Mouse (Mus musculus): ENCODE data around the gene Itih3. TPM values are rescaled to one million over a fixed set of nuclear protein-coding genes. Genes with fewer than 3 reads are reported as not detected.

The Itih3 gene
- 0.19 TPM for polyA plus RNA-seq (2014; fragmentation: Illumina TruSeq; extraction: RNeasy Lipid Tissue Mini Kit (QIAGEN cat#74804); ENCODE audit: low read depth, low replicate concordance)

DNA sequence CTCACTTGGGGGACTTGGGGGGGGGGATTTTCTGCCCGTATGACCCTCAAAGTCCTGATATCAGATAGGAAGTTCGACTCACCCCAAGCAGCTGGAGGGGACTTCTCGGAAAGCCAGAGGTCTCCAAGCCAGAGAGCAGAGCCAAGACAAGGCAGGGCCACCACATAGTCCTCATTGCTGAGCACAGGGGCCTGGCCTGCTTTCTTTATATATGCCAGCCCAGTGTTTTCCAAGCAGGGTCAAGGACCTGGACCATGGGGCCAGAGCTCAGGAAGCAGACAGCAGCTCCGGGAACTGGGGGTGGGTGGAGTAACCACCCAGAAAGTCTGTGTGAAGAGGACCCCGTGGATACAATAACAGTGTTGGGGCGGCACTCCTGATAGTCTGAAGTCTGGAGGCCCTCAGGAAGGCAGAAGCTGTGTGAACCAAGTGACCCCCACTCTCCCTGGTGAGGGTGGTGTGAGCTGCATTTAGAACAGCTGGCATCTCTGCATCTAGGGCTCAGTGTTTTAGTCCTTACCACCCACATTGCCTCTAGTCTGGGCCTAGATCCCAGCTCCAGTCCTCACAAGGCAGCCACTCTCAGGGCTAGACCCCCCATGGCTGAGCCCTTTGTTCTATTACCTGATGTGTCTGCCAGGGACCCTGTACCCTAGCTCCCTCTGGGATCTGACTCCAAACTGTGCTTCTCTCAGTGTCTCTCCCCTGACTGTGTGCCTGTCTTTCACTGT is at the start of gene Itih3:
Gene Itih3, minus strand, starts transcription at position 386 of the 731 bp plus-strand sequence.

DNA sequence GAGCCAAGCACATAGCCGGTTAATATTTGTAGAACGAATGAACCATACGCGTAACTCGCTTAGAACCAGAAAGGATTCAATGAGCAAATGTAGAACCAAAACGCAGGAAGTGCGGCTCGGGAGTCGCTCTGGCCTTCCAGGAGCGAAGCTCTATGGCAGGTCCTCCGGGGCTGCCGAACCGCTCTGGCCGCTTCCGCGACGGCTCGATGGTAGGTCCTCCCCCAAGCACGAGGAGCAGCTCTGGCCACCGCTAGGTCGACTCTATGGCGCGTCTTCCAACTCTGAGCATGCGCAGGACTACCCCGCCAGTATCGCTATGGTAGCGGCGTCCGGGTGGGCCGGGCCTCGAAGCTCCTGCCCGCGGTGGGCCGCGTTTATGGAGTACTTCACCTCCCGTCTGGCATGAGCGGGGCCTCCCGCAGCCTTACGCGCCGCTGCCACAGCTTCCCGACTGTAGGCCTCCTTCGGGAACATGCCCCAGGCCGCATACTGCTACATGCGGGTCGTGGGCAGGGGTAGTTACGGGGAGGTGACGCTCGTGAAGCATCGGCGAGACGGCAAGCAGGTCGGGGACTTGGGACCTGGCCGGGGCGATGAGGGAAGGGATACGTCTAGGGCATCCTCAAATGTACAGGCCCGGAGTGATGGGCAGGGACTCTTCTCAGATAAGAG is 27.7 kb upstream of the Itih3 start, which contains the start of gene Nek4:
Gene Nek4, plus strand, starts transcription at position 224 of the 672 bp plus-strand sequence.

DNA sequence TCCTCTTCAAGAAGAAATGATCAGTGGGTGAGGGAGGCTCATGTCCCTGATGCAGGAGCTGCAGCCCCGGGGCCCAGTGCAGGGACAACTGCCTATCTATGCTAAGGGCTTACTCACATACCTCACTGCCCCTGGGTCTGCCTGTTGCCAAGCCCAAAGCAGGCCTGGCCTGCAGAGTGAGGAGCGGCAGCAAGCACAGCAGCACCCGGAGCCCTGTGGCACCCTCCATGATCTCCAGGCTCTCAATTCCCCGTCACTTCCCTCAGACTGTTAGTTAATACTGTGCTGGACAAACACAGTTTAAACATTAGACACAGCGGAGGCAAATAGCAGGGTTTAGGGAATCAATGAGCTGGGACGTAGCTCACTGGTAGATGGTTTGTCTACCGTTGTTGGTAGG is 19.5 kb upstream of the Itih3 start, which contains the start of gene Itih1:
Gene Itih1, minus strand, starts transcription at position 252 of the 400 bp plus-strand sequence.

DNA sequence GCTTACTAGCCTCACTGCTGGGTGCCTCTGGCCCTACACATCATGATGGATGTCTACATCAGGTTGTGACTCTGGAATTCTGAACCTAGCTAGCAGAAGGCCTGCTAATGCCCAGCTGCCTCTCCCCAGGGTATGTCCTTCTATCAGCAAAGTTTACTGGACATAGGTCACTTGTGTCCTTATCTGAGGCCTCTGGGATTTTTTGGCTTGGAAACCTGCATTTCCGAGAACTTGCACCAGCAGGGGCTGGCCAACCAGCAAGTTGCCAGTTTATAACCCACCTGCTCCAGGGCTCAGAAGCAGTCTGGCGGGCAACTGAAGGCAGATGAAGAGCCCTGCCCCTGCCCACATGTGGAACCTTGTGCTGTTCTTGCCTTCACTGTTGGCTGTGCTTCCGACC is 37.4 kb downstream of the Itih3 start, which contains the start of gene Itih4:
Gene Itih4, plus strand, starts transcription at position 273 of the 400 bp plus-strand sequence.

DNA sequence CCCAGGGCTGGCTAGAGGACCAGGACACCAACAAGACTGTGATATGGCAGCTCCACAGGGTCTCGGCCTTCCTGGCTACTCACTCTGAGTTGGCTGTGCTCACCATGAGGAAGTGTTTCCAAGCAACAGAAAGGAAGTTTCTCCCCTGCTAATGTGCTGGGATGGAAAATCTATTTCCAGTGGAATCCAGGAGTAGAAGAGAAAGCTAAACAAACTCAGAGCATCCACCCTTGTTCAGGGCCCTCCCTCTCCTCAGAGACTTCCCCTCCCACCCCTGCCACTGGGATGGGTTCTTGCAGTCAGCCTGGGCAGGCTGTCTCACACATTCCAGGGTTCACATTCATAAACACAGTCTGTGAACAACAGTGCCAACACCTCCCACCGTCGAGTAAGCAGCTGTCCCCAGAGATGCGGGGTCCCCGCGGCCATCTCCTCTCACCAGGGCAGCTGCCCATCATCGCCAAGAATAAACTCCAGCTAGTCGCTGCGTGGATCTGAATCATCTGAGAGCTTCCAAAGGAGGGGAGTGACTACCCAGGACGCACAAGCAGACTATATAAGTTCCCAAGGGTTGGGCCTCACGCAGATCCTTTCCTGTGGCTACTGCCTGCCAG is 44.5 kb downstream of the Itih3 start, which contains the start of gene Mustn1:
Gene Mustn1, plus strand, starts transcription at position 243 of the 614 bp plus-strand sequence.

Other genes starting within 250 kb of the Itih3 start
- gene Sfmbt1, start 208.9 kb downstream of the Itih3 start, polyA plus RNA-seq (2014; fragmentation: Illumina TruSeq; extraction: RNeasy Lipid Tissue Mini Kit (QIAGEN cat#74804); ENCODE audit: low read depth, low replicate concordance) = 12.1 TPM
- 5.6 TPM for gene Tmem110, start 98.2 kb downstream of the Itih3 start, polyA plus RNA-seq (2014; fragmentation: Illumina TruSeq; extraction: RNeasy Lipid Tissue Mini Kit (QIAGEN cat#74804); ENCODE audit: low read depth, low replicate concordance)
- 8.3 TPM for gene Mustn1, start 44.6 kb downstream of the Itih3 start, polyA plus RNA-seq (2014; fragmentation: Illumina TruSeq; extraction: RNeasy Lipid Tissue Mini Kit (QIAGEN cat#74804); ENCODE audit: low read depth, low replicate concordance)
- gene Itih4, start 37.3 kb downstream of the Itih3 start, polyA plus RNA-seq (2014; fragmentation: Illumina TruSeq; extraction: RNeasy Lipid Tissue Mini Kit (QIAGEN cat#74804); ENCODE audit: low read depth, low replicate concordance) = not detected
- gene Itih1, start 19.5 kb upstream of the Itih3 start, polyA plus RNA-seq (2014; fragmentation: Illumina TruSeq; extraction: RNeasy Lipid Tissue Mini Kit (QIAGEN cat#74804); ENCODE audit: low read depth, low replicate concordance) = not detected
- 16.5 TPM for gene Nek4, start 27.6 kb upstream of the Itih3 start, polyA plus RNA-seq (2014; fragmentation: Illumina TruSeq; extraction: RNeasy Lipid Tissue Mini Kit (QIAGEN cat#74804); ENCODE audit: low read depth, low replicate concordance)
- gene Glt8d1, start 77.6 kb upstream of the Itih3 start, polyA plus RNA-seq (2014; fragmentation: Illumina TruSeq; extraction: RNeasy Lipid Tissue Mini Kit (QIAGEN cat#74804); ENCODE audit: low read depth, low replicate concordance) = 78.8 TPM
- 331 TPM for gene Spcs1, start 77.9 kb upstream of the Itih3 start, polyA plus RNA-seq (2014; fragmentation: Illumina TruSeq; extraction: RNeasy Lipid Tissue Mini Kit (QIAGEN cat#74804); ENCODE audit: low read depth, low replicate concordance)
- 84.8 TPM for gene Pbrm1, start 95.4 kb upstream of the Itih3 start, polyA plus RNA-seq (2014; fragmentation: Illumina TruSeq; extraction: RNeasy Lipid Tissue Mini Kit (QIAGEN cat#74804); ENCODE audit: low read depth, low replicate concordance)
- gene Gnl3, start 95.4 kb upstream of the Itih3 start, polyA plus RNA-seq (2014; fragmentation: Illumina TruSeq; extraction: RNeasy Lipid Tissue Mini Kit (QIAGEN cat#74804); ENCODE audit: low read depth, low replicate concordance) = 120 TPM
- gene Smim4, start 205.2 kb upstream of the Itih3 start, polyA plus RNA-seq (2014; fragmentation: Illumina TruSeq; extraction: RNeasy Lipid Tissue Mini Kit (QIAGEN cat#74804); ENCODE audit: low read depth, low replicate concordance) = 6.5 TPM
- not detected for gene Nt5dc2, start 207.3 kb upstream of the Itih3 start, polyA plus RNA-seq (2014; fragmentation: Illumina TruSeq; extraction: RNeasy Lipid Tissue Mini Kit (QIAGEN cat#74804); ENCODE audit: low read depth, low replicate concordance)
- 17.6 TPM for gene Stab1, start 244.9 kb upstream of the Itih3 start, polyA plus RNA-seq (2014; fragmentation: Illumina TruSeq; extraction: RNeasy Lipid Tissue Mini Kit (QIAGEN cat#74804); ENCODE audit: low read depth, low replicate concordance)